Mouse (Mus musculus) regulatory T cell (primary cell): ENCODE data around the gene Gm20661.
"Not testable (repeated sequence)": the region's sequence is repeated elsewhere in the genome, so short reads cannot be mapped to it uniquely, and the experiment has no call there.

Experiments
- in situ Hi-C: fragments of 300-600 bp; cut with MboI, MseI; formaldehyde crosslinking; loops from one replicate; pipeline ENCODE4 v1.15.1; 2025; ENCODE audit warnings: high pct_unique_total_duplicates

Gm20661 gene

GRCm38 (mm10) chr9:107996049-107996448, 13.2 kb downstream of the Gm20661 start, which contains the start of gene Gm20662:
TSS of gene Gm20662 (plus strand) at chr9:107996349.
- in situ Hi-C loops = no loop called here

DNA sequence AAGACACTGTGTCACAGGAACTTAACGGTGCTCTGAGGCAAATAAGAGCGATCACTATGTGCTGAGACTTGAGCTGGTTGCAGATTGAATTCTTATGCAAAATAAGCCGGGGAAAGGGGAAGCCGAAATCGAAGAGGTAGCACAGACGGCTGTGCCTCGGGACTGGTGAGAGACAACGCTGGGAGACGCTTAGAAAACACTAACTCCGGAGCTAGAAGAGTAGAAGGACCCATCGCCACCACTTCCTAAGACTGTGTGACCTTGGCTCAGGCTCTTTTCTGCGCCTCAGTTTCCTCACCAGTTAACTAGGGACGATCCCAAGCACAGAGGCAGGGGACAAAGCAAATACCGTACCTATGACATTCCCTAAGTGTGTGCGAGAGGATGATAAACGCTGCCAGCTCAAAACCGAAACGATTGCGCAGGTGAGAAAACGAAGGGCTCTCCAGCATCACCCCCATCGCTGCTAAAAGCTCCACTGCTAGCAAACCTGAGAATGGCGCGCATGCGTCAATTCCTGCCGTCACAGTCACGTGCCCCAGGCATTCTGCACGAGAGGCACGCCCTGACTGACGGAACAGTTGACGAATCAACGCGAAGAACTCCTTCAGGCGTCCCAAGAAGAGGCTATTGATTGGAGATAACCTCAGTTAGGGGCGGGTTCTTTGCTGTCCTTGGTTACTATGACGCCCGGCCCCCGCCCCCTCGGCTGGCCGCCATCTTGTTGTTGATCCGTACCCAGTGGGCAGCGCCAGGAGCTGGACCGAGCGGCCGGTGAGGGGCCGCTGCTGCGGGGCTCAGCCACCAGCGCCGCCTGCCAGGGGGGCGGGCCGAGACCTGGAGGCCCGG, 19.3 kb downstream of the Gm20661 start, which contains the start of gene Ip6k1:
Gene Ip6k1, plus strand, starts transcription at position 580 of the 849 bp plus-strand sequence.
- in situ Hi-C loops = no loop called here

DNA sequence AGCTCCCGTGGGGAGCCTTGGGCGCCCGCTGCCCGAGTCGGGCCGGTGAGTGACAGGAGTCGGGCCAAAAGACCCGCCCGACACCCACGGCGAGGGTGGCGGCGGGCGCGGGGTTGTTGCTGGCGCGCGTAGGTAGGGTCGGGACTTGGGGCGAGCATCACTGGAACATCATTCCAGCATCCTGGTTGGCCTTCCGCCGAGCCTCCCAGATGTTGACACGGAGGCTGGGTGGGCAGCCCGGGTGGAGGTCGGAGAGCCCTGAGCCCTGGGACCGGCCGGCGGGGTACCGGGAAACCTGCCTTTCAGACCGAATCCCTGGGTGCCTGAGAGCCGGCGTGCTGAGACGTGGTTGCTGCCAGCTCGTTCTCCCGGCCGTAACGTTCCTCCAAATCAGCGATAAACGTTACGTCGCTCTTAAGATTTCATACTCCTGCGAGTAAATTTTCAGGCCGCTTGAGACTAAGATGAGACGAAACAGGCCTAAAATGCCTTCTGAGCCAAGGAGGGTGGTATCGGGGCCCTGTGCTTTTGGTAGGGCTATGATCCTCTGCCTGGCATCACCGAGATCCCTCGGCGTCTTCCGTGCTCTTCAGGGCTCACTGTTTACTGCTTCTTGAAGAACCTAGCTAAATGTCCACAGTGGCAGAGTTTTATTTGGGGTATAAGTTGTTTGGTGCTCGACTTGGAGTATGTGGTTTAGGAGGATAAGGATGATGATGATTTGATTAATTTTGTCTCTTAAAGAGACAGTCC, 20.1 kb downstream of the Gm20661 start:
- in situ Hi-C loops = no loop called here

DNA sequence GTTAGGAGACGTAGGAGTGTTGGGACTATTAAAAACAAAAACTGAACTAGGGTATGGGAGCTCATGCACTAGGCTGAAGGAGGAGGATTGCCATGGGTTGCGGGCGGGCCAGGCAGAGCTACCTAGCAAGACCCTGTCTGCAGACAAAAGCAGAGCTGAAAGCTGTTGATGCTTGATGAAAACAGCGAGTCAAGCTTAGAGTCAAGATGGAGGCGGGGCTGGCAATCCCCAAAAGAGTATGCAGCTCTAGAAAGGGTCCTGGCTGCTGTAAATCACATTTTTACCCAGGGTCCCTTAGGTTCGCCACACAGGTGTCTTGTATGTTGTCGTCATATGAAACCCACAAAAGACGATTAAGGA, 20.7 kb downstream of the Gm20661 start:
- in situ Hi-C loops = no loop called here

- in situ Hi-C loops = no loop called here
Observed at GRCm38 (mm10) chr9:108008041-108008440, 25.2 kb downstream of the Gm20661 start.

- in situ Hi-C loops = no loop called here
Observed at GRCm38 (mm10) chr9:108010385-108010784, 27.5 kb downstream of the Gm20661 start.

DNA sequence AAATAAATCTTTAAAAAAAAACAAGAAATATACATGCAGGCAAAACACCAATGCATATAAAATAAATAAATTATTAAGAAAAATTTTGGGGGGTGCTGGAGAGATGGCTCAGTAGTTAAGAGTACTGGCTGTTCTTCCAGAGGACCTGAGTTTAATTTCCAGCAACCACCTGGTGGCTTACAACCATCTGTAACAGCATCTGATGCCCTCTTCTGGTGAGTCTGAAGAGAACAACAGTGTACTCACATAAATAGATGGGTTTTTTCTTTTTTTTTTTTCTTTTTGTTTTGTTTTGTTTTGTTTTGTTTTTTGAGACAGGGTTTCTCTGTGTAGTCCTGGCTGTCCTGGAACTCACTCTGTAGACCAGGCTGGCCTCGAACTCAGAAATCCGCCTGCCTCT, 30.7 kb downstream of the Gm20661 start:
- in situ Hi-C loops = not testable (repeated sequence)

- in situ Hi-C loops = loop anchor here (5.0 kb wide), 1 partner anchor 50 kb away; no protein-coding TSS in a partner anchor
Observed at GRCm38 (mm10) chr9:108017127-108017526, 34.3 kb downstream of the Gm20661 start.

DNA sequence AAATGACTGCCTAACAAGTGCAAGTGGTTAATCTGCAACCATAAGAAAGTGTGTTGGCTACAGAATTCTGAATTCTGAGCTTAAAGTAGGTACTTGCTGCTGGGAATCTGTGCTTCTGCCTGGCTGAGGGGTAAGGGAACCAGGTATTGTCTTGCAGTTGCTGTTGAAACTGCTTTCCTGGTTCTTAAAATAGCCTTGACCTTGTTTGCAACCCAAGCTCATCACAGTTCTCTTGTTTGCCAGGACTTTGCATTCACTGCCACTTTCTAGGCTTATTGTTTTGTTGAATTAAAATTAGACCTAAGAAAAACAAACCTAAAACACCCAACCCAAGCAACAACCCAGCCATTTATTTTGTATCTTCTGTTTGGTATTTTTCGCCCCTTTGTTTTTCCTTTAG, 37.9 kb downstream of the Gm20661 start:
- in situ Hi-C loops = no loop called here

DNA sequence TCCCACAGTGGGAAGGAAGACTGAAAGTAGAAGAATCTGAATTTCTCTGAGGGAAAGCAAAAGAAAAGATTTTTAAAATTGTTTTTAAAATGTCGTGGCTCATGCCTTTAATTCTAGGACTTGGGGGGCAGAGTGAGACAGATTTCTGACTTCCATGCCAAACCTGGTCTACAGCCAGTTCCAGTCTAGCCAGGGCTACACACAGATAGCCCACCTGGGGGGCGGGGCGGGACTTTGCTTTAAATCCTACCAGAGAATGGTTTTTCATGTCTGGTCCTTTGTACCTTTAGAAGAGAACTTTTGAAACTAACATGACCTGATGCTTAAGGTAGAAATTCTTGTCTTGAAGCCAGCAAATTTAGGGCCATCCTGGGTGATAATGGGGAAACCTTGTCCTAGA, 40.4 kb downstream of the Gm20661 start:
- in situ Hi-C loops = no loop called here

GRCm38 (mm10) chr9:108026584-108026983, 43.7 kb downstream of the Gm20661 start:
- in situ Hi-C loops = no loop called here

- in situ Hi-C loops = no loop called here
Observed at GRCm38 (mm10) chr9:108027867-108028266, 45.0 kb downstream of the Gm20661 start.

DNA sequence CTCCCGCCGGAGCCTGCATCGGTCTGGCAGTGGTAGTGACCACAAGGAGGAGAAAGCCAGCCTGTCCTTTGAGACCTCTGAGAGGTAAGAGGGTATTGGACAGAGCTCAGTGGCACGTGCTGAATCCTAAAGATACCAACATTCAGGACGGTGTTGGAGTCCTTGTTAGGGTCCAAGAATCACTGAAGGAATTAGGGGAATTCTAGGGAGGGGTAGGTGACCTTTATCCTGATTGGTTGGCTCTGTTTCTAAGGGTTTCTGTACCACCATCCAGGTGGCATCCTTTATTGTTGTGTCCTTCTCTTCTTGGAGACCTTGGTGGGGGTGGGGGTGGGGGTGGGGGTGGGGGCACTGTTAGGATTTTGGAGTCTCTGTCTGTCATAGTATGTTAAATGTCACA, 49.3 kb downstream of the Gm20661 start:
- in situ Hi-C loops = no loop called here

GRCm38 (mm10) chr9:108035331-108036156, 52.7 kb downstream of the Gm20661 start:
- in situ Hi-C loops = no loop called here
